Mouse (Mus musculus): ENCODE results near the gene Gm20441.

DNA sequence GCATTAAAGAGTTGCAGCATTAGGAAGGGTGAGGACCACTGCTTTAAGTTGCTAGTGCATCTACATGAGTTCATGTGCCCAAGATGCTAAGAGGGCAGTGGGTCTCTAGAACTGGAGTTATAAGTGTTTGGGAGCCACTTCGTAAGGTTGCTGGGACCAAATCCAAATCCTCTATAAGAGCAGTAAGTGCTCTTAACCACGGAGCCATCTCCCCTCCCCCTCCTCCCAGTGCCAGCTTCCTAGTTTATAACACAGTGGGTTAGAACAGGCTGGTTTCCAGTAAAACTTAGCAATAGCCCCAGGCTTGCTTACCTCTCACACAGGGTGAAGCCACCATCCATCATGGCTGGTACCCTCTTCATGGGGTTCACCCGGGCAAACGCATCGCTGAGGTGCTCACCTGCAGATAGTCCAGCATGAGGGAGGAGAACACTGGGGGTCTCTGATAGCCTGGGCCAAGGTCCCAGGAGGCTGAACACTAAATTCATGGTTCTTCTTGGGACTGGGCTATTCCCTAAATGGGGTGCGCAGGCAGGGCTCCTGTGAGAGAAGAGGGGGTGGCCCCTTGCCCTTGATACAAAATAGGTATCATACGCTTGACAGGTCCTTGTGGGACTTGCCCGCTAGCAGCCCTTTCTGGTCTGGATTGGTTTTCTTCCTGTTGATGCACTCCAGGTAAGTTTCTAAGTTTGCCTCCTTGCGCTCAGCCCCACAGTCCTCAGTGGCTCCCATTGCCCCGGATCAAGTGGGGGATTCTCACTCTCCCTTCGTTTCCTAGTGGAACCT is 16.2 kb upstream of the Gm20441 start:
- TF ChIP-seq E2F4 (IDR thresholded peaks at IDR 0.05; ENCODE audit: insufficient read depth), result no peak
- TF ChIP-seq POLR2A (IDR thresholded peaks at IDR 0.05; ENCODE audit: insufficient read length, low read depth), result no peak
- no peak for TF ChIP-seq MYOG (IDR thresholded peaks at IDR 0.05; ENCODE audit: control insufficient read depth in 1 of 3, insufficient read depth in 1 of 3, insufficient read length in 2 of 3, low read depth in 2 of 3)
- TF ChIP-seq POLR2AphosphoS2 (IDR thresholded peaks at IDR 0.05; ENCODE audit: insufficient read length, low read depth), result no peak
- no peak for TF ChIP-seq TCF12 (IDR thresholded peaks at IDR 0.05; ENCODE audit: insufficient read depth, poor library complexity, severe bottlenecking)
- TF ChIP-seq MYOD1 (IDR thresholded peaks at IDR 0.05; ENCODE audit: control insufficient read depth in 1 of 3, insufficient read length in 2 of 3, low read depth in 2 of 3), result no peak
- no peak for TF ChIP-seq USF1 (IDR thresholded peaks at IDR 0.05; ENCODE audit: low read depth)
- no peak for TF ChIP-seq MAX (IDR thresholded peaks at IDR 0.05; ENCODE audit: low read depth)
- TF ChIP-seq SRF (IDR thresholded peaks at IDR 0.05; ENCODE audit: control insufficient read depth, insufficient read length, low read depth), result no peak
- TF ChIP-seq TCF3 (IDR thresholded peaks at IDR 0.05; ENCODE audit: insufficient read length, low read depth), result no peak
- no peak for TF ChIP-seq CEBPB (IDR thresholded peaks at IDR 0.05; ENCODE audit: insufficient read depth, poor library complexity, severe bottlenecking)
